Mouse (Mus musculus) myocyte (in vitro differentiated cells): ENCODE data around the gene Slc16a12.

Source experiments
- CEBPB ChIP-seq: IDR thresholded peaks from 2 replicates; pipeline ENCODE4 v1.6.1; 2011; ENCODE audit warnings: mild to moderate bottlenecking, moderate library complexity; ENCODE audit not compliant: poor library complexity, insufficient read depth, severe bottlenecking
- E2F4 ChIP-seq: IDR thresholded peaks from one replicate; pipeline ENCODE4 v1.6.1; 2011; ENCODE audit warnings: mild to moderate bottlenecking, control low read depth, moderate library complexity; ENCODE audit not compliant: insufficient read depth
- MAX ChIP-seq: IDR thresholded peaks from one replicate; pipeline ENCODE4 v1.6.1; 2011; ENCODE audit warnings: low read depth, mild to moderate bottlenecking, control low read depth
- MYOG ChIP-seq, 3 experiments: IDR thresholded peaks; one replicate each; pipeline ENCODE4 v1.6.1; 2011; ENCODE audit warnings: control low read depth in 2 of 3, low read depth in 2 of 3, mild to moderate bottlenecking in 2 of 3; ENCODE audit not compliant: insufficient read length in 2 of 3, control insufficient read depth in 1 of 3, insufficient read depth in 1 of 3
- POLR2A ChIP-seq: IDR thresholded peaks from one replicate; pipeline ENCODE4 v1.6.1; 2011; ENCODE audit warnings: low read depth, mild to moderate bottlenecking, control low read depth, moderate library complexity; ENCODE audit not compliant: insufficient read length
- POLR2AphosphoS2 ChIP-seq: IDR thresholded peaks from one replicate; pipeline ENCODE4 v1.6.1; 2011; ENCODE audit warnings: low read depth, control low read depth; ENCODE audit not compliant: insufficient read length
- REST ChIP-seq: IDR thresholded peaks from one replicate; pipeline ENCODE4 v1.6.1; 2011; ENCODE audit warnings: mild to moderate bottlenecking, control low read depth, moderate library complexity; ENCODE audit not compliant: insufficient read depth, insufficient read length
- SRF ChIP-seq: IDR thresholded peaks from one replicate; pipeline ENCODE4 v1.6.1; 2011; ENCODE audit warnings: low read depth; ENCODE audit not compliant: control insufficient read depth, insufficient read length
- TCF12 ChIP-seq: IDR thresholded peaks from one replicate; pipeline ENCODE4 v1.6.1; 2011; ENCODE audit warnings: mild to moderate bottlenecking, control low read depth; ENCODE audit not compliant: poor library complexity, insufficient read depth, severe bottlenecking
- TCF3 ChIP-seq: IDR thresholded peaks from one replicate; pipeline ENCODE4 v1.6.1; 2011; ENCODE audit warnings: low read depth, control low read depth; ENCODE audit not compliant: insufficient read length

DNA sequence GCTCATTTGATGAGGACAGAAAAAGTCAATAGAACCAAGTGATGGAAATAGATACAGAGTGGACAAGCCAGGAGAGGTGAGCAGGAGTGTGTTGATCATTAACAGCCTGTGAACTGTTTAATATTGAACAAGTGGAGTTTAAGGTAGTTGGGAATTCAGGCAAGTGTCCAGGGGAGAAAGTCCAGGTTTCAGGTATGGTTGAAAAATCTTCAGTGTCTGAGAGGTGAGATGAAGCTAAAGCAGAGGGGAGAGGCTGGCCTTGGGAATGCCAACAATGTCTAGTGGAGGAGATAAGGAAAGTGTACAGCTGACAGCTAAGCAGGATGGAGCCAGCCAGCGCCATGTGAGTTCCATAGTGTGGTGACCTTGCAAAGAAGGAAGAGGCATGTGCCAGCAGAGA lies 11.7 kb upstream of the Slc16a12 start:
- TF ChIP-seq REST (no peak), POLR2A (no peak), SRF (no peak), TCF3 (no peak), CEBPB (no peak), MAX (no peak), TCF12 (no peak), E2F4 (no peak), MYOG (IDR thresholded peaks at IDR 0.05; ENCODE audit: control insufficient read depth in 1 of 3, insufficient read depth in 1 of 3, insufficient read length in 2 of 3, low read depth in 2 of 3) (no peak), POLR2AphosphoS2 (no peak)
